Mouse (Mus musculus) limb, embryonic 13.5 days (tissue): ENCODE data around the gene Gm49325. TPM values are rescaled to one million over a fixed set of nuclear protein-coding genes. Genes with fewer than 3 reads are reported as not detected.

Source experiments
- ATAC-seq: fragments of 200-750 bp; cut with Nextera tagmentation; 2 replicates; pipeline ENCODE4 v1.8.0; 2017; ENCODE audit warnings: low read depth, moderate number of reproducible peaks, moderate TSS enrichment; ENCODE audit not compliant: low FRiP score
- H3K27ac ChIP-seq: fragments of 300-500 bp; sonication (generic); 2 replicates; pipeline ENCODE4 v1.5.1; 2015; ENCODE audit warnings: inconsistent platforms, mild to moderate bottlenecking, moderate library complexity
- H3K27me3 ChIP-seq: fragments of 300-500 bp; sonication (generic); 2 replicates; pipeline ENCODE4 v1.6.1; 2015; ENCODE audit warnings: mild to moderate bottlenecking, inconsistent platforms
- H3K36me3 ChIP-seq: fragments of 300-500 bp; sonication (generic); 2 replicates; pipeline ENCODE4 v1.6.1; 2015; ENCODE audit warnings: inconsistent platforms, mild to moderate bottlenecking, moderate library complexity
- H3K4me1 ChIP-seq: fragments of 300-500 bp; sonication (generic); 2 replicates; pipeline ENCODE4 v1.6.1; 2015; ENCODE audit warnings: inconsistent platforms
- H3K4me2 ChIP-seq: fragments of 300-500 bp; sonication (generic); replicated peaks from 2 replicates; pipeline ENCODE4 v1.6.1; 2015; ENCODE audit warnings: inconsistent platforms, mild to moderate bottlenecking, moderate library complexity
- H3K4me3 ChIP-seq: fragments of 300-500 bp; sonication (generic); 2 replicates; pipeline ENCODE4 v1.5.1; 2015; ENCODE audit warnings: moderate library complexity, mild to moderate bottlenecking, inconsistent platforms
- H3K9ac ChIP-seq: fragments of 300-500 bp; sonication (generic); 2 replicates; pipeline ENCODE4 v1.6.1; 2015; ENCODE audit warnings: mild to moderate bottlenecking, inconsistent platforms
- H3K9me3 ChIP-seq: fragments of 300-500 bp; sonication (generic); 2 replicates; pipeline ENCODE4 v1.6.1; 2016; ENCODE audit warnings: inconsistent platforms
- WGBS: fragments of 180-500 bp; shearing (Covaris S2); methylation state at CpG from one replicate; pipeline ENCODE4 v1.1.7; 2015; 5-methylcytosine and 5-hydroxymethylcytosine counted together
- polyA plus RNA-seq: library from polyadenylated mRNA; unstranded; fragments of >200 nt; fragmentation: Nextera tagmentation; extraction: Ambion mirVana; gene quantifications from 2 replicates; pipeline ENCODE4 v1.2.1, GENCODE M21; 2015

Gene Gm49325
- polyA plus RNA-seq, 1 experiment from 2014 or later = 3.9 TPM

- no peak overlapping the region for H3K4me2 ChIP-seq
- H3K27me3 ChIP-seq = no peaks in the 10 kb centered on the region
- 93% methylated on average over 1 of the region's 1 CpGs for WGBS
- peaks cover 37% of the 10 kb centered on the region for H3K36me3 ChIP-seq
- H3K27ac ChIP-seq = no peak overlapping the region
- H3K9ac ChIP-seq = no peak overlapping the region
- H3K4me3 ChIP-seq = no peak overlapping the region
- ATAC-seq = no peak
- H3K9me3 ChIP-seq = no peaks in the 10 kb centered on the region
- H3K4me1 ChIP-seq = peaks cover 7% of the 10 kb centered on the region
Observed at GRCm38 (mm10) chr10:77629970-77630369, 24.0 kb downstream of the Gm49325 start.

- Histone ChIP-seq H3K27ac (no peak overlapping the region), H3K4me1 (peaks cover 5% of the 10 kb centered on the region; the same call in 1 of the 2 replicates), H3K36me3 (peaks cover 67% of the 10 kb centered on the region), H3K9ac (no peak overlapping the region), H3K27me3 (no peaks in the 10 kb centered on the region), H3K9me3 (no peaks in the 10 kb centered on the region), H3K4me3 (no peak overlapping the region), H3K4me2 (no peak overlapping the region)
- WGBS = 83% methylated on average over 6 of the region's 6 CpGs
- ATAC-seq = no peak
Observed at GRCm38 (mm10) chr10:77634016-77634415, 28.0 kb downstream of the Gm49325 start.

GRCm38 (mm10) chr10:77634452-77635231 lies 28.6 kb downstream of the Gm49325 start:
- Histone ChIP-seq H3K36me3 (peaks cover 69% of the 10 kb centered on the region), H3K27ac (0 out of 2 replicates have a peak overlapping the region, but pooled peaks have one; percentile 39)

GRCm38 (mm10) chr10:77636234-77636922 lies 30.4 kb downstream of the Gm49325 start:
- Histone ChIP-seq H3K9ac (no peak overlapping the region), H3K4me1 (peaks cover 5% of the 10 kb centered on the region; the same call in 1 of the 2 replicates), H3K27ac (no peak overlapping the region), H3K4me2 (no peak overlapping the region), H3K36me3 (peaks cover 82% of the 10 kb centered on the region), H3K27me3 (no peaks in the 10 kb centered on the region), H3K4me3 (no peak overlapping the region), H3K9me3 (no peaks in the 10 kb centered on the region)
- WGBS = 95% methylated on average over 7 of the region's 7 CpGs
- no peak for ATAC-seq

More at GRCm38 (mm10) chr10:77634452-77635231, 28.6 kb downstream of the Gm49325 start:
- WGBS = 77% methylated on average over 13 of the region's 13 CpGs
- Histone ChIP-seq H3K4me3 (no peak overlapping the region), H3K9ac (no peak overlapping the region), H3K4me2 (no peak overlapping the region), H3K27me3 (no peaks in the 10 kb centered on the region), H3K4me1 (peaks cover 5% of the 10 kb centered on the region; the same call in 1 of the 2 replicates), H3K9me3 (no peaks in the 10 kb centered on the region)
- ATAC-seq = no peak

- no peak overlapping the region for H3K27ac ChIP-seq
- H3K9ac ChIP-seq = no peak overlapping the region; the same call in 1 of the 2 replicates
- peaks cover 5% of the 10 kb centered on the region; the same call in 1 of the 2 replicates for H3K4me1 ChIP-seq
- H3K36me3 ChIP-seq = peaks cover 83% of the 10 kb centered on the region
- no peak overlapping the region for H3K4me3 ChIP-seq
- ATAC-seq = no peak
- H3K27me3 ChIP-seq = no peaks in the 10 kb centered on the region
- no peak overlapping the region for H3K4me2 ChIP-seq
- 81% methylated on average over 6 of the region's 6 CpGs for WGBS
- no peaks in the 10 kb centered on the region for H3K9me3 ChIP-seq
Observed at GRCm38 (mm10) chr10:77638956-77639355, 33.0 kb downstream of the Gm49325 start.

GRCm38 (mm10) chr10:77643160-77643559 lies 37.2 kb downstream of the Gm49325 start:
- Histone ChIP-seq H3K9ac (no peak overlapping the region), H3K27ac (no peak overlapping the region), H3K4me3 (no peak overlapping the region), H3K9me3 (no peaks in the 10 kb centered on the region), H3K4me2 (no peak overlapping the region), H3K4me1 (no peaks in the 10 kb centered on the region), H3K36me3 (peaks cover 83% of the 10 kb centered on the region), H3K27me3 (no peaks in the 10 kb centered on the region)
- WGBS = 86% methylated on average over 7 of the region's 7 CpGs
- 0 out of 2 replicates have a peak, but pooled peaks have one; percentile 26 for ATAC-seq

- Histone ChIP-seq H3K4me2 (no peak overlapping the region), H3K27ac (no peak overlapping the region), H3K9me3 (no peaks in the 10 kb centered on the region), H3K4me1 (peaks cover 13% of the 10 kb centered on the region), H3K27me3 (no peaks in the 10 kb centered on the region), H3K36me3 (peaks cover 65% of the 10 kb centered on the region), H3K9ac (no peak overlapping the region), H3K4me3 (no peak overlapping the region)
- no peak for ATAC-seq
- WGBS = 91% methylated on average over 5 of the region's 5 CpGs
Observed at GRCm38 (mm10) chr10:77645571-77645970, 39.6 kb downstream of the Gm49325 start.

- Histone ChIP-seq H3K9me3 (no peaks in the 10 kb centered on the region), H3K36me3 (peaks cover 48% of the 10 kb centered on the region), H3K4me2 (no peak overlapping the region), H3K9ac (no peak overlapping the region), H3K27ac (no peak overlapping the region), H3K4me1 (peaks cover 13% of the 10 kb centered on the region), H3K4me3 (no peak overlapping the region), H3K27me3 (no peaks in the 10 kb centered on the region)
- 75% methylated on average over 1 of the region's 1 CpGs for WGBS
- no peak for ATAC-seq
Observed at GRCm38 (mm10) chr10:77647461-77647860, 41.5 kb downstream of the Gm49325 start.

GRCm38 (mm10) chr10:77647901-77648300 lies 41.9 kb downstream of the Gm49325 start:
- H3K4me1 ChIP-seq = peaks cover 13% of the 10 kb centered on the region

GRCm38 (mm10) chr10:77652046-77652445 lies 46.0 kb downstream of the Gm49325 start:
- no peak for ATAC-seq
- H3K36me3 ChIP-seq = peaks cover 4% of the 10 kb centered on the region; the same call in 1 of the 2 replicates
- H3K4me1 ChIP-seq = peaks cover 13% of the 10 kb centered on the region
- 85% methylated on average over 9 of the region's 9 CpGs for WGBS
- no peak overlapping the region for H3K4me2 ChIP-seq
- H3K27ac ChIP-seq = no peak overlapping the region
- no peaks in the 10 kb centered on the region for H3K9me3 ChIP-seq
- no peak overlapping the region for H3K9ac ChIP-seq
- no peak overlapping the region for H3K4me3 ChIP-seq
- no peaks in the 10 kb centered on the region for H3K27me3 ChIP-seq

More at GRCm38 (mm10) chr10:77647901-77648300, 41.9 kb downstream of the Gm49325 start:
- Histone ChIP-seq H3K4me2 (no peak overlapping the region), H3K9ac (no peak overlapping the region), H3K4me3 (no peak overlapping the region), H3K36me3 (peaks cover 45% of the 10 kb centered on the region), H3K27ac (no peak overlapping the region), H3K27me3 (no peaks in the 10 kb centered on the region), H3K9me3 (no peaks in the 10 kb centered on the region)
- 83% methylated on average over 8 of the region's 8 CpGs for WGBS
- no peak for ATAC-seq

GRCm38 (mm10) chr10:77658286-77658994 lies 52.4 kb downstream of the Gm49325 start:
- Histone ChIP-seq H3K4me3 (no peak overlapping the region), H3K4me1 (peaks cover 16% of the 10 kb centered on the region), H3K27ac (no peak overlapping the region), H3K36me3 (no peaks in the 10 kb centered on the region), H3K9ac (no peak overlapping the region), H3K27me3 (peaks cover 1% of the 10 kb centered on the region; the same call in 1 of the 2 replicates), H3K9me3 (no peaks in the 10 kb centered on the region), H3K4me2 (no peak overlapping the region)
- ATAC-seq = no peak
- WGBS = 63% methylated on average over 15 of the region's 15 CpGs
